Mouse (Mus musculus) MEL (cell line): ENCODE results near the gene Acrbp. TPM values are rescaled to one million over a fixed set of nuclear protein-coding genes. Genes with fewer than 3 reads are reported as not detected.
A peak's percentile ranks its signal among the peaks of the same experiment; 100 is the strongest.

Experiments used
- DNase-seq: peaks from one replicate; pipeline ENCODE4 v3.0.0; 2011; ENCODE audit warnings: low read depth, low spot score
- H3K27ac ChIP-seq: 2 replicates; pipeline ENCODE4 v1.5.1; 2012; ENCODE audit warnings: low read depth, mild to moderate bottlenecking, control low read depth, low read length, moderate library complexity; ENCODE audit not compliant: control insufficient read depth
- H3K27me3 ChIP-seq, 2 experiments: fragments of 150-350 bp in 1 of 2; sonication (generic) in 1 of 2; 2 replicates each; pipeline ENCODE4 v1.6.1; 2012; ENCODE audit warnings: low read length in 2 of 2, mild to moderate bottlenecking in 2 of 2, improper control_type of control experiment in 1 of 2, moderate library complexity in 1 of 2; ENCODE audit not compliant: insufficient read depth in 2 of 2, control insufficient read depth in 1 of 2
- H3K36me3 ChIP-seq, 2 experiments: 2 replicates each; pipeline ENCODE4 v1.6.1; 2012 to 2014; ENCODE audit warnings: low read length in 2 of 2, improper control_type of control experiment in 1 of 2, inconsistent platforms in 1 of 2, mild to moderate bottlenecking in 1 of 2; ENCODE audit not compliant: insufficient read depth in 2 of 2, control insufficient read depth in 1 of 2
- H3K4me1 ChIP-seq, 2 experiments: fragments of 150-350 bp in 1 of 2; sonication (generic) in 1 of 2; 2 replicates each; pipeline ENCODE4 v1.6.1; 2012; ENCODE audit warnings: low read length in 2 of 2, improper control_type of control experiment in 1 of 2, mild to moderate bottlenecking in 1 of 2; ENCODE audit not compliant: insufficient read depth in 2 of 2, control insufficient read depth in 1 of 2
- H3K4me3 ChIP-seq, 2 experiments: fragments of 150-350 bp in 1 of 2; sonication (generic) in 1 of 2; 2 replicates each; pipeline ENCODE4 v1.5.1; 2012; ENCODE audit warnings: low read depth in 2 of 2, low read length in 2 of 2, mild to moderate bottlenecking in 2 of 2, moderate library complexity in 2 of 2, control low read depth in 1 of 2, improper control_type of control experiment in 1 of 2; ENCODE audit not compliant: control insufficient read depth in 1 of 2, insufficient read depth in 1 of 2
- H3K79me2 ChIP-seq: 2 replicates; pipeline ENCODE4 v1.6.1; 2012; ENCODE audit warnings: mild to moderate bottlenecking, low read length, moderate library complexity; ENCODE audit not compliant: control insufficient read depth, poor library complexity, insufficient read depth
- H3K9ac ChIP-seq: 2 replicates; pipeline ENCODE4 v1.6.1; 2012; ENCODE audit warnings: low read depth, mild to moderate bottlenecking, control low read depth, low read length, moderate library complexity; ENCODE audit not compliant: control insufficient read depth, poor library complexity, severe bottlenecking
- H3K9me3 ChIP-seq: fragments of 150-350 bp; sonication (generic); replicated peaks from 2 replicates; pipeline ENCODE4 v1.6.1; 2012; ENCODE audit warnings: mild to moderate bottlenecking, low read length, improper control_type of control experiment, moderate library complexity; ENCODE audit not compliant: insufficient read depth
- BHLHE40 ChIP-seq: IDR thresholded peaks from 2 replicates; pipeline ENCODE4 v1.6.1; 2012; ENCODE audit warnings: low read depth, mild to moderate bottlenecking, inconsistent platforms, low read length, improper control_type of control experiment, borderline replicate concordance
- CHD1 ChIP-seq: IDR thresholded peaks from 2 replicates; pipeline ENCODE4 v1.6.1; 2012; ENCODE audit warnings: low read depth, mild to moderate bottlenecking, inconsistent platforms, low read length, improper control_type of control experiment
- CHD2 ChIP-seq: IDR thresholded peaks from 2 replicates; pipeline ENCODE4 v1.6.1; 2011; ENCODE audit warnings: low read length, improper control_type of control experiment
- CTCF ChIP-seq, 3 experiments: IDR thresholded peaks in 2 of 3; conservative IDR thresholded peaks in 1 of 3; 2 replicates each; pipeline ENCODE4 v1.5.1; 2011 to 2012; ENCODE audit warnings: low read length in 3 of 3, low read depth in 2 of 3, mild to moderate bottlenecking in 2 of 3, improper control_type of control experiment in 1 of 3, inconsistent platforms in 1 of 3, mixed read lengths in 1 of 3, moderate library complexity in 1 of 3; ENCODE audit not compliant: control insufficient read depth in 1 of 3, insufficient read depth in 1 of 3, poor library complexity in 1 of 3, severe bottlenecking in 1 of 3
- E2F4 ChIP-seq: IDR thresholded peaks from 2 replicates; pipeline ENCODE4 v1.6.1; 2011; ENCODE audit warnings: low read depth, low read length, improper control_type of control experiment, borderline replicate concordance
- ELF1 ChIP-seq: IDR thresholded peaks from 2 replicates; pipeline ENCODE4 v1.6.1; 2014; ENCODE audit warnings: low read depth, mild to moderate bottlenecking, inconsistent platforms, low read length, improper control_type of control experiment, moderate library complexity
- EP300 ChIP-seq, 2 experiments: IDR thresholded peaks; 2 replicates each; pipeline ENCODE4 v1.6.1; 2011; ENCODE audit warnings: improper control_type of control experiment in 2 of 2, low read length in 2 of 2, low read depth in 1 of 2, mild to moderate bottlenecking in 1 of 2
- GABPA ChIP-seq: IDR thresholded peaks from 2 replicates; pipeline ENCODE4 v1.6.1; 2012; ENCODE audit warnings: low read depth, mild to moderate bottlenecking, inconsistent platforms, low read length, improper control_type of control experiment, moderate library complexity
- GATA1 ChIP-seq: IDR thresholded peaks from 2 replicates; pipeline ENCODE4 v1.6.1; 2011; ENCODE audit warnings: low read depth, low read length, improper control_type of control experiment
- HCFC1 ChIP-seq: IDR thresholded peaks from 2 replicates; pipeline ENCODE4 v1.6.1; 2012; ENCODE audit warnings: low read depth, mild to moderate bottlenecking, inconsistent platforms, low read length, improper control_type of control experiment, moderate library complexity
- JUND ChIP-seq: IDR thresholded peaks from 2 replicates; pipeline ENCODE4 v1.6.1; 2011; ENCODE audit warnings: low read depth, mild to moderate bottlenecking, improper control_type of control experiment, low read length
- KAT2A ChIP-seq: conservative IDR thresholded peaks from 2 replicates; pipeline ENCODE4 v1.6.1; 2012; ENCODE audit warnings: low read depth, low read length, improper control_type of control experiment, inconsistent platforms
- MAFK ChIP-seq: IDR thresholded peaks from 2 replicates; pipeline ENCODE4 v1.6.1; 2011; ENCODE audit warnings: low read depth, mild to moderate bottlenecking, low read length, improper control_type of control experiment, borderline replicate concordance
- MAX ChIP-seq: IDR thresholded peaks from 2 replicates; pipeline ENCODE4 v1.6.1; 2011; ENCODE audit warnings: low read length, improper control_type of control experiment
- MAZ ChIP-seq: IDR thresholded peaks from 2 replicates; pipeline ENCODE4 v1.6.1; 2012; ENCODE audit warnings: low read depth, mild to moderate bottlenecking, inconsistent platforms, low read length, improper control_type of control experiment
- MEF2A ChIP-seq: IDR thresholded peaks from 2 replicates; pipeline ENCODE4 v1.6.1; 2014; ENCODE audit warnings: low read depth, mild to moderate bottlenecking, inconsistent platforms, low read length, improper control_type of control experiment; ENCODE audit not compliant: poor library complexity, insufficient replicate concordance, severe bottlenecking; ENCODE audit errors: extremely low read depth
- MXI1 ChIP-seq: IDR thresholded peaks from 2 replicates; pipeline ENCODE4 v1.6.1; 2011; ENCODE audit warnings: mild to moderate bottlenecking, low read depth, low read length, improper control_type of control experiment
- NELFE ChIP-seq: IDR thresholded peaks from 2 replicates; pipeline ENCODE4 v1.6.1; 2011; ENCODE audit warnings: low read depth, low read length, improper control_type of control experiment
- NRF1 ChIP-seq: IDR thresholded peaks from 2 replicates; pipeline ENCODE4 v1.6.1; 2014; ENCODE audit warnings: low read depth, mild to moderate bottlenecking, inconsistent platforms, low read length, improper control_type of control experiment, moderate library complexity; ENCODE audit not compliant: poor library complexity, insufficient read depth, severe bottlenecking
- POLR2AphosphoS2 ChIP-seq: IDR thresholded peaks from 2 replicates; pipeline ENCODE4 v1.6.1; 2011; ENCODE audit warnings: low read length, improper control_type of control experiment
- POLR2AphosphoS5 ChIP-seq: IDR thresholded peaks from 2 replicates; pipeline ENCODE4 v1.6.1; 2012; ENCODE audit warnings: low read depth, borderline replicate concordance, mild to moderate bottlenecking, inconsistent platforms, low read length, moderate library complexity, mixed read lengths
- RAD21 ChIP-seq: IDR thresholded peaks from 2 replicates; pipeline ENCODE4 v1.6.1; 2011; ENCODE audit warnings: mild to moderate bottlenecking, low read depth, low read length, improper control_type of control experiment
- RCOR1 ChIP-seq: IDR thresholded peaks from 2 replicates; pipeline ENCODE4 v1.6.1; 2012; ENCODE audit warnings: low read depth, mild to moderate bottlenecking, inconsistent platforms, low read length, improper control_type of control experiment
- SIN3A ChIP-seq: IDR thresholded peaks from 2 replicates; pipeline ENCODE4 v1.6.1; 2012; ENCODE audit warnings: low read length, improper control_type of control experiment, inconsistent platforms
- SMC3 ChIP-seq: IDR thresholded peaks from 2 replicates; pipeline ENCODE4 v1.6.1; 2011; ENCODE audit warnings: low read depth, low read length, improper control_type of control experiment
- TBP ChIP-seq: IDR thresholded peaks from 2 replicates; pipeline ENCODE4 v1.8.0; 2011; ENCODE audit warnings: low read depth, low read length, improper control_type of control experiment
- TCF12 ChIP-seq: IDR thresholded peaks from 2 replicates; pipeline ENCODE4 v1.6.1; 2014; ENCODE audit warnings: low read depth, mild to moderate bottlenecking, inconsistent platforms, low read length, improper control_type of control experiment, moderate library complexity
- UBTF ChIP-seq: IDR thresholded peaks from 2 replicates; pipeline ENCODE4 v1.6.1; 2012; ENCODE audit warnings: low read depth, mild to moderate bottlenecking, inconsistent platforms, low read length, improper control_type of control experiment, moderate library complexity, borderline replicate concordance; ENCODE audit not compliant: insufficient read depth
- USF2 ChIP-seq, 2 experiments: IDR thresholded peaks; 2 replicates each; pipeline ENCODE4 v1.6.1; 2011 to 2012; ENCODE audit warnings: improper control_type of control experiment in 2 of 2, low read length in 2 of 2, borderline replicate concordance in 1 of 2, inconsistent platforms in 1 of 2, low read depth in 1 of 2, mild to moderate bottlenecking in 1 of 2; ENCODE audit not compliant: insufficient read depth in 1 of 2
- ZC3H11A ChIP-seq: IDR thresholded peaks from 2 replicates; pipeline ENCODE4 v1.6.1; 2012; ENCODE audit warnings: low read depth, mild to moderate bottlenecking, inconsistent platforms, low read length, improper control_type of control experiment
- ZKSCAN1 ChIP-seq: IDR thresholded peaks from 2 replicates; pipeline ENCODE4 v1.6.1; 2012; ENCODE audit warnings: low read depth, mild to moderate bottlenecking, inconsistent platforms, low read length, improper control_type of control experiment, moderate library complexity
- ZMIZ1 ChIP-seq: IDR thresholded peaks from 2 replicates; pipeline ENCODE4 v1.6.1; 2012; ENCODE audit warnings: low read depth, mild to moderate bottlenecking, inconsistent platforms, low read length, improper control_type of control experiment, moderate library complexity
- ZNF384 ChIP-seq: IDR thresholded peaks from 2 replicates; pipeline ENCODE4 v1.6.1; 2012; ENCODE audit warnings: low read depth, mild to moderate bottlenecking, inconsistent platforms, low read length, improper control_type of control experiment
- polyA plus RNA-seq, 2 experiments: library from polyadenylated mRNA; stranded (reverse) in 1 of 2; unstranded in 1 of 2; fragments of >175 nt in 1 of 2; fragments of >200 nt in 1 of 2; gene quantifications; 2 replicates each; pipeline versions ENCODE4 v1.2.1 to v1.2.4; 2012; ENCODE audit warnings: low replicate concordance in 2 of 2, low read depth in 1 of 2; ENCODE audit not compliant: insufficient read length in 2 of 2, insufficient read depth in 1 of 2, missing spikeins in 1 of 2
- total RNA-seq: library from RNA; depleted of rRNA; stranded (reverse); fragments of 300-350 nt; gene quantifications from 2 replicates; pipeline ENCODE4 v1.2.3, GENCODE M21; 2012

The Acrbp gene
- total and polyA plus RNA-seq, 3 experiments = 3.3 to 5.3 TPM; not detected in 1

- Histone ChIP-seq H3K9me3 (no peaks in the 10 kb centered on the region), H3K27me3 (no peaks in the 10 kb centered on the region), H3K9ac (peak overlapping the region; percentile 61), H3K4me1 (peaks cover 13 to 18% of the 10 kb centered on the region in 2 experiments), H3K79me2 (peaks cover 5% of the 10 kb centered on the region; the same call in 1 of the 2 replicates), H3K27ac (peak overlapping the region; percentile 86), H3K4me3 (peak overlapping the region in 1 of 2 experiments; percentile 16; a peak in 1 of 4 replicates), H3K36me3 (peaks cover under 1 to 22% of the 10 kb centered on the region in 2 experiments)
- no peak for DNase-seq
- no peak for TF ChIP-seq RAD21
- no peak for TF ChIP-seq CTCF (IDR thresholded peaks at IDR 0.05 in 2 of 3, conservative IDR thresholded peaks at IDR 0.05 in 1 of 3; ENCODE audit: control insufficient read depth in 1 of 3, insufficient read depth in 1 of 3, low read depth in 2 of 3, low read length in 3 of 3, poor library complexity in 1 of 3, severe bottlenecking in 1 of 3)
- TF ChIP-seq NELFE = no peak
- TF ChIP-seq KAT2A = no peak
- TF ChIP-seq CHD2 = peak; percentile 16; the same call in 1 of the 2 replicates
- TF ChIP-seq MEF2A = no peak
- TF ChIP-seq SMC3 = no peak
- TF ChIP-seq NRF1 = no peak
- no peak for TF ChIP-seq POLR2AphosphoS5
- TF ChIP-seq UBTF = no peak
- TF ChIP-seq SIN3A = no peak
- no peak for TF ChIP-seq ZC3H11A
- TF ChIP-seq RCOR1 = 0 out of 2 replicates have a peak, but pooled peaks have one; percentile 17
- no peak; the same call in 1 of the 2 replicates for TF ChIP-seq POLR2AphosphoS2
- TF ChIP-seq ELF1 = no peak
- TF ChIP-seq JUND = no peak
- TF ChIP-seq GABPA = no peak
- TF ChIP-seq HCFC1 = no peak
- no peak for TF ChIP-seq TCF12
- no peak for TF ChIP-seq MAFK
- TF ChIP-seq TBP = no peak
- TF ChIP-seq MXI1 = no peak
- TF ChIP-seq ZMIZ1 = peak; percentile 64; the same call in 1 of the 2 replicates
- no peak for TF ChIP-seq E2F4
- TF ChIP-seq ZNF384 = no peak
- TF ChIP-seq MAX = no peak
- TF ChIP-seq GATA1 = no peak
- no peak for TF ChIP-seq USF2 (IDR thresholded peaks at IDR 0.05; ENCODE audit: borderline replicate concordance in 1 of 2, insufficient read depth in 1 of 2, low read depth in 1 of 2, low read length in 2 of 2)
- TF ChIP-seq MAZ = no peak; the same call in 1 of the 2 replicates
- no peak for TF ChIP-seq BHLHE40
- no peak for TF ChIP-seq CHD1
- TF ChIP-seq ZKSCAN1 = 0 out of 2 replicates have a peak, but pooled peaks have one; percentile 51
- no peak for TF ChIP-seq EP300 (IDR thresholded peaks at IDR 0.05; ENCODE audit: low read depth in 1 of 2, low read length in 2 of 2)
Measured at GRCm38 (mm10) chr6:125039131-125039530, 10.4 kb upstream of the Acrbp start.
